Mouse (Mus musculus) neural tube, embryonic 11.5 days (tissue): ENCODE measurements at regions not wholly inside any gene's neighbourhood (a gene's known extent, or its start where the extent isn't known, plus 50 kb on each side); places are given as distances from the start of the nearest gene placed in this dataset.

Experiments used
- ATAC-seq: fragments of 200-750 bp; cut with Nextera tagmentation; 2 replicates; pipeline ENCODE4 v1.8.0; 2017; ENCODE audit warnings: moderate number of reproducible peaks, mild to moderate bottlenecking, moderate TSS enrichment, moderate library complexity; ENCODE audit not compliant: insufficient read depth, low FRiP score, low TSS enrichment
- DNase-seq: peaks from one replicate; pipeline ENCODE4 v3.0.0-alpha.2; 2015; ENCODE audit warnings: low spot score
- H3K27ac ChIP-seq: fragments of 300-500 bp; sonication (generic); 2 replicates; pipeline ENCODE4 v1.5.1; 2014; ENCODE audit warnings: low read depth, mild to moderate bottlenecking, low read length
- H3K27me3 ChIP-seq: fragments of 300-500 bp; sonication (generic); 2 replicates; pipeline ENCODE4 v1.6.1; 2014; ENCODE audit warnings: mild to moderate bottlenecking, low read length, mixed read lengths; ENCODE audit not compliant: control insufficient read depth, insufficient read depth
- H3K36me3 ChIP-seq: fragments of 300-500 bp; sonication (generic); 2 replicates; pipeline ENCODE4 v1.6.1; 2014; ENCODE audit warnings: mild to moderate bottlenecking, low read length, moderate library complexity, mixed read lengths; ENCODE audit not compliant: control insufficient read depth, insufficient read depth
- H3K4me1 ChIP-seq: fragments of 300-500 bp; sonication (generic); 2 replicates; pipeline ENCODE4 v1.6.1; 2014; ENCODE audit warnings: low read length, mixed read lengths; ENCODE audit not compliant: control insufficient read depth, insufficient read depth
- H3K4me2 ChIP-seq: fragments of 300-500 bp; sonication (generic); 2 replicates; pipeline ENCODE4 v1.6.1; 2014; ENCODE audit warnings: low read depth, mild to moderate bottlenecking, moderate library complexity
- H3K4me3 ChIP-seq: fragments of 300-500 bp; sonication (generic); 2 replicates; pipeline ENCODE4 v1.5.1; 2014; ENCODE audit warnings: low read depth, low read length
- H3K9ac ChIP-seq: fragments of 300-500 bp; sonication (generic); 2 replicates; pipeline ENCODE4 v1.6.1; 2014; ENCODE audit warnings: mild to moderate bottlenecking, low read length
- H3K9me3 ChIP-seq: fragments of 300-500 bp; sonication (generic); 2 replicates; pipeline ENCODE4 v1.6.1; 2016; ENCODE audit warnings: low read length; ENCODE audit not compliant: control insufficient read depth
- WGBS: fragments of 180-500 bp; shearing (Covaris S2); extraction: QIAGEN DNeasy Blood & Tissue Kit; methylation state at CpG from one replicate; pipeline ENCODE4 v1.1.7; 2014; 5-methylcytosine and 5-hydroxymethylcytosine counted together

GRCm38 (mm10) chr13:107897646-107898045 is 146.6 kb upstream of the Smim15 start:
- no peaks in the 10 kb centered on the region for H3K4me1 ChIP-seq
- H3K9ac ChIP-seq, result no peak overlapping the region
- no peaks in the 10 kb centered on the region for H3K27me3 ChIP-seq
- no peak overlapping the region for H3K27ac ChIP-seq
- 74% methylated on average over 1 of the region's 1 CpGs for whole genome bisulfite sequencing
- DNase-seq (no peak), ATAC-seq (no peak)
- no peaks in the 10 kb centered on the region for H3K9me3 ChIP-seq
- no peaks in the 10 kb centered on the region for H3K36me3 ChIP-seq
- no peak overlapping the region for H3K4me3 ChIP-seq
- H3K4me2 ChIP-seq, result no peak overlapping the region

- Histone ChIP-seq H3K9me3 (no peaks in the 10 kb centered on the region), H3K27ac (no peak overlapping the region), H3K4me2 (no peak overlapping the region), H3K36me3 (no peaks in the 10 kb centered on the region), H3K27me3 (no peaks in the 10 kb centered on the region), H3K4me1 (0 out of 2 replicates have a peak, but pooled peaks cover 1% of the 10 kb centered on the region), H3K4me3 (no peak overlapping the region), H3K9ac (no peak overlapping the region)
- WGBS, result 82% methylated on average over 3 of the region's 3 CpGs
- no peak for ATAC-seq
- DNase-seq, result no peak
Observed at GRCm38 (mm10) chr13:107897184-107897583, 147.1 kb upstream of the Smim15 start.

DNA sequence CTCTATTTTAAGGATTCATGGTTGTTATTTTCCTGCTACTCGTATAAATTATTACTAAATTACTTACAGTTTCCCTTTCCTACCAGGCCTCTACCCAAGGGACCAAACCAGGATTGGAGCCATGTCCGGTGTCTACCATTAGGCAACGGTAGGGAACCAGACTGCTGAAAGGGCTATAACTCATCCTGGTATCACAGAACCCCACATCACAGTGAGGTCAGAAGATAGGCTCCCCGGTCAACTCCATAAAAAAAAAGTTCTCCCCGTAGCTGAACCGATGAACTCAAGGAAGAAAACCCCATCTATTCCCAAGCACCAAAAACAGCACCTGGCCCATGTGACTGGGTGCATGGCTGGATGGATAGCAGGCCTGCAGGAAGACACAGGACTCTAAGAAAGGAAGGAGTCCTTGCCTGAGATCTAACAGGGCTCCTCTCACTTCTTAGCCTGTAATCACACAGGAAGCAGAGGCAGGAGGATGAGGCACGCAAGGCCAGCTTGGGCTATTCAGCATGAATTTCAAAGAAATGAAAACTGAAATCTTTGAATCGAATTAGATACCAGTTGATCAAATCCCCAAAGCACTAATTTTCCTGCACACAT is 150.6 kb upstream of the Smim15 start:
- Histone ChIP-seq H3K27ac (no peak overlapping the region), H3K4me1 (0 out of 2 replicates have a peak, but pooled peaks cover 5% of the 10 kb centered on the region), H3K9me3 (no peaks in the 10 kb centered on the region), H3K4me2 (no peak overlapping the region), H3K4me3 (no peak overlapping the region), H3K36me3 (no peaks in the 10 kb centered on the region), H3K27me3 (no peaks in the 10 kb centered on the region), H3K9ac (no peak overlapping the region)
- DNase-seq, result no peak
- 87% methylated on average over 8 of the region's 8 CpGs for WGBS
- ATAC-seq, result no peak

- H3K4me3 ChIP-seq, result no peak overlapping the region
- no peak for DNase-seq
- WGBS, result 91% methylated on average over 4 of the region's 4 CpGs
- no peak overlapping the region for H3K27ac ChIP-seq
- H3K27me3 ChIP-seq, result no peaks in the 10 kb centered on the region
- no peaks in the 10 kb centered on the region for H3K9me3 ChIP-seq
- no peak overlapping the region for H3K9ac ChIP-seq
- ATAC-seq, result no peak
- no peak overlapping the region for H3K4me2 ChIP-seq
- no peaks in the 10 kb centered on the region for H3K36me3 ChIP-seq
- 0 out of 2 replicates have a peak, but pooled peaks cover 5% of the 10 kb centered on the region for H3K4me1 ChIP-seq
Observed at GRCm38 (mm10) chr13:107893081-107893480, 151.2 kb upstream of the Smim15 start.

DNA sequence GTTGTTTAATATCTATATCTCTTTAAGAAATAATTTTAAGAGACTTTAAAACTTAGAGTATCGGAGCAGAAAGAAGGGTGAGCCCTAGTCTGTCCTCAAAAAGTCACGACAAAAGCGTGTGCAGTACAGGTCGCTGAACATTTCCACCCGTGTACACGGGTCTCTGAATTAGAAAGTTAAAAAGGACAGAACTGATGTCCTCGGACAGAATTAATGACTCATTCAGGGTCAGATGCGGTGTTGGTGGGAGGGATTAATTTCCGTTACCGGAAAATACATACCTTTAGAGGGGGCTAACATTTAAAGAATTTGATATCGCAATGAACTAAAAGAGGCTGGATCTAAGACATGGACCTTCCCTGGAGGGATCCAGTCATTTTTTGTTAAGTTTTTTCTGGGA is 152.3 kb upstream of the Smim15 start:
- 16% methylated on average over 11 of the region's 11 CpGs for WGBS
- Histone ChIP-seq H3K9ac (peak overlapping the region; percentile 83), H3K36me3 (no peaks in the 10 kb centered on the region), H3K4me1 (peaks cover 9% of the 10 kb centered on the region), H3K9me3 (no peaks in the 10 kb centered on the region), H3K27me3 (no peaks in the 10 kb centered on the region), H3K4me3 (peak overlapping the region; percentile 79), H3K27ac (peak overlapping the region; percentile 99; the same call in 1 of the 2 replicates), H3K4me2 (peak overlapping the region; percentile 85)
- DNase-seq (no peak), ATAC-seq (no peak)

DNA sequence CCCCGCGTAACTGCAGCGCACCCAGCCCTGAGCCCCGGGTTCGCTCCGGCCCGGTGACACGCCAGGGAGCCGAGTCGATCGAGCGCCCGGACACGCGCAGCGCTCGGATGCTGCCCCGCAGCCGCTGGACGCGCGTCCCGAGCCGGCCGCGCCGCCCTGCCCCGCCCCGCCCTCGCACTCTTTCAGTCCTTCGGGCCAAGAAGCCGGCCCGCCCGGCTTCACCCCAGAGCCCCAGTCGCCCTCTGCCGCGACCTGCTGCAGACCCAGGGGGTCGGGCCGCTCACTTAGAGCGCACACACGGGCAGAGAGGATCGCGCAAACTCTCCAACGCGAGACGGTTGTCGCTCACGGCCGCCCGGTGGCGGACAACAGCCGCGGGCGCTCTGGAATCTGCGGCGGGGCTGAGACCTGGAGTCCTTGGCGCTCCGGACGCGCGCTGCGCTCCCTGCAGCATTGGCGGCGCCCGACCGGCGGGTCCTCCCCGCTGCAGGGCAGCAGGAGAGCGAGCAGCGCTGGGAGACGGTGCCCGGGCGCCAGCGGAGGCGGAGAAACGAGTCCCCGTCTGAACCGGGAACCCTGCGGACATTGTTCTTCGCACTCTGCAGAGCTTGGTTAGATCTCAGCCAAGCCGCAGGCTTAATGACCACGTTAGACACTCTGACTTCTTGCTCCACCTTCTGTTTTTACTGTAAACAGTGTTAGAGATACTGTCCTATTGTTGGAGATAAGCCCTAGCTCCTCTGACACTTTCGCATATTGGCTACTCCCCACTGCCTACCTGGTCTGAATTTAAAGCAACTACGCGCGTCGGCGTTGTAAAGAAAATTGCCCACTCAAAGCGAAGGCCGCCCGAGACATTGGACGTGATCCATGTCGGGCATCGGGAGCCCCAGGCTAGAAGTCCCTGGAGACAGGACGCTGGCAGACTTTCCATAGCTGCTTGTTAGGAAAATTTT is 153.1 kb upstream of the Smim15 start:
- H3K27ac ChIP-seq, result peak overlapping the region; percentile 99
- DNase-seq (peak; percentile 84), ATAC-seq (peak; percentile 2)
- no peaks in the 10 kb centered on the region for H3K9me3 ChIP-seq
- peak overlapping the region; percentile 79 for H3K4me3 ChIP-seq
- peak overlapping the region; percentile 83 for H3K9ac ChIP-seq
- peak overlapping the region; percentile 85 for H3K4me2 ChIP-seq
- H3K4me1 ChIP-seq, result peaks cover 12% of the 10 kb centered on the region
- no peaks in the 10 kb centered on the region for H3K27me3 ChIP-seq
- H3K36me3 ChIP-seq, result no peaks in the 10 kb centered on the region
- under 1% methylated on average over 95 of the region's 95 CpGs for WGBS

- Histone ChIP-seq H3K4me3 (peak overlapping the region; percentile 79), H3K4me2 (peak overlapping the region; percentile 85), H3K27ac (peak overlapping the region; percentile 99), H3K27me3 (no peaks in the 10 kb centered on the region), H3K9me3 (no peaks in the 10 kb centered on the region), H3K4me1 (peaks cover 12% of the 10 kb centered on the region), H3K36me3 (no peaks in the 10 kb centered on the region), H3K9ac (peak overlapping the region; percentile 96)
- DNase-seq (peak; percentile 100), ATAC-seq (peak; percentile 91)
- WGBS, result under 1% methylated on average over 70 of the region's 90 CpGs
Observed at GRCm38 (mm10) chr13:107889985-107890865, 154.0 kb upstream of the Smim15 start.

DNA sequence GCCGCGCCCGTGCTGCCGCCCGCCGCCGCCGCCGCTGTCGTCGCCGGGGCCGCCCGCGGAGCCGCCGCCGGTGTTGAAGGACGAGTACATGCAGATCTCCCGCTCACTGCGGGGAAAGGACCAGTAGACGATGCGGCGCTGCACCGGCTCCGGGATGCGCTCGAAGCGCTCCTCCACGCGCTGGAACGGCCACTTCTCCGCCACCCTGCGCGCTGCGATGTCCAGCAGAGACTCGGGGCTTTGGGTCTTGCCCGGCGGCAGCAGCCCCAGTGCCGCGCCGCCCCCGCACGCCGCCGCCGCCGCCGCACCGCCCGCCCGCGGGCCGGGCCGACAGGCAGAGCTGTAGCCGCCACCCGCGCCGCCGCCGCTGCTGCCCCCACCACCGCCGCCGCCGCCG is 154.7 kb upstream of the Smim15 start:
- peaks cover 16% of the 10 kb centered on the region for H3K4me1 ChIP-seq

More for the DNA sequence above, 154.7 kb upstream of the Smim15 start:
- no peaks in the 10 kb centered on the region for H3K9me3 ChIP-seq
- 0% methylated on average over 24 of the region's 66 CpGs for WGBS
- H3K27ac ChIP-seq, result peak overlapping the region; percentile 99
- DNase-seq (no peak), ATAC-seq (no peak)
- H3K9ac ChIP-seq, result peak overlapping the region; percentile 96
- H3K4me2 ChIP-seq, result peak overlapping the region; percentile 61
- H3K36me3 ChIP-seq, result no peaks in the 10 kb centered on the region
- peak overlapping the region; percentile 79 for H3K4me3 ChIP-seq
- H3K27me3 ChIP-seq, result no peaks in the 10 kb centered on the region
